Mouse (Mus musculus): ENCODE measurements around the gene Tmem9b.

Gene Tmem9b

GRCm38 (mm10) chr7:109686585-109687128 lies 66.0 kb downstream of the Tmem9b start:
- DNase-seq (ENCODE audit: low read depth, low spot score): no peak

Measured in R1 (cell line).